Mouse (Mus musculus): Measurements from ENCODE around the gene Dmp1. TPM values are rescaled to one million over a fixed set of nuclear protein-coding genes. Genes with fewer than 3 reads are reported as not detected.

Dmp1 gene
- polyA plus RNA-seq, 1 experiment from 2014 or later: 0.21 TPM

Other genes with a start within 250 kb of the Dmp1 start
- not detected in 2 replicates for gene Hsd17b13, start 225.2 kb upstream of the Dmp1 start, polyA plus RNA-seq (2015; fragmentation: Nextera tagmentation; extraction: Ambion mirVana)
- 3.3 and 3.6 TPM in 2 replicates for gene Hsd17b11, start 180.7 kb upstream of the Dmp1 start, polyA plus RNA-seq (2015; fragmentation: Nextera tagmentation; extraction: Ambion mirVana)
- gene Nudt9, start 156.3 kb upstream of the Dmp1 start, polyA plus RNA-seq (2015; fragmentation: Nextera tagmentation; extraction: Ambion mirVana): 65.4 and 67.9 TPM in 2 replicates
- gene Gm17660, start 125.0 kb upstream of the Dmp1 start, polyA plus RNA-seq (2015; fragmentation: Nextera tagmentation; extraction: Ambion mirVana): 0.59 TPM in 1 of 2 replicates, not detected in the other
- 349 and 369 TPM in 2 replicates for gene Sparcl1, start 88.9 kb upstream of the Dmp1 start, polyA plus RNA-seq (2015; fragmentation: Nextera tagmentation; extraction: Ambion mirVana)
- gene Dspp, start 31.9 kb upstream of the Dmp1 start, polyA plus RNA-seq (2015; fragmentation: Nextera tagmentation; extraction: Ambion mirVana): not detected in 2 replicates
- 0.26 and 0.73 TPM in 2 replicates for gene Ibsp, start 96.6 kb downstream of the Dmp1 start, polyA plus RNA-seq (2015; fragmentation: Nextera tagmentation; extraction: Ambion mirVana)
- gene Mepe, start 122.7 kb downstream of the Dmp1 start, polyA plus RNA-seq (2015; fragmentation: Nextera tagmentation; extraction: Ambion mirVana): not detected in 2 replicates
- gene Spp1, start 232.5 kb downstream of the Dmp1 start, polyA plus RNA-seq (2015; fragmentation: Nextera tagmentation; extraction: Ambion mirVana): 7.7 and 31.8 TPM in 2 replicates